Mouse (Mus musculus) testis, adult 2 months (tissue): ENCODE results near the gene Cenpl.

Source experiments
- CTCF ChIP-seq: fragments of 200-500 bp; IDR thresholded peaks from 2 replicates; pipeline ENCODE4 v1.5.1; 2012; ENCODE audit warnings: low read depth, mild to moderate bottlenecking, inconsistent platforms, low read length, moderate library complexity; ENCODE audit not compliant: control insufficient read depth, insufficient read depth, insufficient replicate concordance
- POLR2A ChIP-seq: fragments of 200-500 bp; IDR thresholded peaks from 2 replicates; pipeline ENCODE4 v1.6.1; 2012; ENCODE audit warnings: low read depth, mild to moderate bottlenecking, inconsistent platforms, low read length, moderate library complexity; ENCODE audit not compliant: control insufficient read depth

- TF ChIP-seq CTCF, result no peak
- no peak for TF ChIP-seq POLR2A
These were observed 29.7 kb upstream of the Cenpl start for GRCm38 (mm10) chr1:161040855-161041254.
